Mouse (Mus musculus): ENCODE data around the gene Gm10100.
"Not testable (repeated sequence)": the region's sequence is repeated elsewhere in the genome, so short reads cannot be mapped to it uniquely, and the experiment has no call there.

Gm10100 gene

GRCm38 (mm10) chr10:77726186-77726585 lies at the start of gene Gm10100:
Gene Gm10100 (plus strand): TSS chr10:77726486.
- no peak for DNase-seq (ENCODE audit: low read depth, low spot score)

GRCm38 (mm10) chr10:77677562-77677961 lies 48.7 kb upstream of the Gm10100 start:
- DNase-seq (ENCODE audit: low read depth, low spot score): no peak

- no peak for DNase-seq (ENCODE audit: low read depth, low spot score)
Observed at GRCm38 (mm10) chr10:77682994-77683393, 43.3 kb upstream of the Gm10100 start.

- peak; percentile 71 for DNase-seq (ENCODE audit: low read depth, low spot score)
Observed at GRCm38 (mm10) chr10:77684181-77684580, 42.1 kb upstream of the Gm10100 start.

DNA sequence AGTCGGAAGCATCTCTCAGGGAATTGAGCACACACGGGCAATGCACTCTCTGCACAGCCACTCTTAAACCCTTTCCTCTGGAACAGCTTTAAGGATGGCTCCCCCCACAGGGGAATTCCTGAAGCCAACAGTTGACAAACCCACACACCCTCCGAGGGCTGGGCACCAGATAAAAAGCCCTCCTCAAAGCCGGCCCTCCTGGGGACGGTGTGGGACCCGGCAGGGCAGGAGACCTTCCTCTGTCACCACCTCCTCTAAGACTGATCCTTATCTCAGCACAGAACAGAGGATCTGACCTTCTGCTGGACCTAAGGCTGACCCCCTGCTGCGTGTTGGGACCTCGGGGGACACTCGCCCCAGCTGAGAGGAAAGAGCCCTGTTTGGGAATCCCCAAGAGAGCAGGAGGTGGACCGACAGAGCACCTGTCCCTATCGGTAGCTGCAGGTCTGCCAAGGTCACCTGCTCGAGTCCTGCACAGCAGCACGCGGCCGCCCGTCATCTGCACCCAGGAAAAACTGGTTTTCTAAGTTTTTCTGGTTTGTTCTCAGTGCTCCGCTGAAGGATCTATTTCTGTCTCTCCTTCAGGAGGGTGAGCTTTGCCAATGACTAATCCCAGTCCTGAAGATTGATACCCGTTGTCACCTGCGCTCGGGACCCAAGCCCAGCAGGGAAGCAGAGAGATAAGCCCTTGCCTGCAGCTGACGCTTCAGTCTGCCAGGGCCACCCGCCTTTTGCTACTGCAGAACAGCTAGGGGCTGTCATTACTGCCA lies 40.2 kb upstream of the Gm10100 start, which contains the start of gene Tspear:
Gene Tspear, plus strand, starts transcription at position 675 of the 770 bp plus-strand sequence.
- no peak for DNase-seq (ENCODE audit: low read depth, low spot score)

DNA sequence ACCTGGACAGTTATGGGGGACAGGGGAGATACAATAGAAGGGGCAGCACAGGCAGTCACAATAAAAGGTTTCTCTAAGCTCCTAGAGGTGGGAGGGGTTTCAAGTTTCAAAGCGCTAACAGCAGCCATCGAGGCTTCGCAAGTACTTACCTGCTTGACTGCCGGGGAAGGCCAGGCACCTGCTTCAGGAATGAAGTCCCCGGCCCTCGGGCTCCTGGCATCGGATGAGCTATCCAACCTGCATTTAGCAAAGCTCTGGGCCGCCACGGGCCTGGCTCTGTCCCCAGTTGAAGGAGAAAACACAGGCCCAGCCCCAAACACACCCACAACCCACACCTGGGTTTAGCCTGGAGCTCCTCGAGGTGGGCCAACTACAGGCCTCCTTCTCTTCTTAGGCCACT lies 39.3 kb upstream of the Gm10100 start:
- no peak for DNase-seq (ENCODE audit: low read depth, low spot score)

DNA sequence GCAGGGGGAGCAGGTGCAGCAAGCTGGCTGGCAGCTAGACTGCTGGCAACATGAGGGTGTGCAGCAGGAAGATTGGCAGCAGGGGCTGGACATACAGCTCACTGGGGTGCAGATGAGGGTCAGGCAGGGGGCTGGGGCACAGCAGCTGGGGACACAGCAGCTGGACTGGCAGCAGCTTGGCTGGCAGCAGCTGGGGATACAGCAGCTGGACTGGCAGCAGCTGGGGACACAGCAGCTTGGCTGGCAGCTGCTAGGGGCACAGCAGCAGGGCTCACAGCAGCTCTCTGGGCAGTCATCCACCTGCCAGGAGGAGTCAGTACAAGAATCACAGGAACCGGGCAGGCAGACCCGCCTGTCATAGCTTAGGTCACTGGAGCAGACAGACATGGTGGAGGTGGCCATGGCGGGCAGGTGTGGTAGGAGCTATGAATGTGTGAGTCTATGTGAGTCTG lies 35.9 kb upstream of the Gm10100 start, which contains the start of gene Gm19402:
Gene Gm19402, minus strand, starts transcription at position 402 of the 452 bp plus-strand sequence.
- DNase-seq (ENCODE audit: low read depth, low spot score): not testable (repeated sequence)

GRCm38 (mm10) chr10:77697133-77697532 lies 29.2 kb upstream of the Gm10100 start, which contains the start of gene Gm9508:
Gene Gm9508 (minus strand): TSS chr10:77697233.
- no peak for DNase-seq (ENCODE audit: low read depth, low spot score)

DNA sequence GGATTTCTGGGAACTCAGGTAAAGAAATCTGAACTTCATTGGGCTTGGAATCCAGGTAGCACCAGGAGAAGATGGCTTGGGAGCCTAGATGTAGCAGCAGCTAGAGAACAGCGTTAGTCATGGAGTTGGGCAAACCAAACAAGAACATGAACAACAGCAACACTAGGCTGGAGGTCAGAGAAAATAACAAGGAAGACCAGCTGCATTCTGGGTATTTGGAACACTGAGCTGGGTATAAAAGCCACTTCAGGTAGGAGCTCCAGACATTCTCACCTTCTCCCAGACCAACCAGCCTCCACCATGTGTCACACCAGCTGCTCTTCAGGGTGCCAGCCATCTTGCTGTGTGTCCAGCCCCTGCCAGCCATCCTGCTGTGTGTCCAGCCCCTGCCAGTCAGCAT lies 20.0 kb upstream of the Gm10100 start, which contains the start of gene Gm10272:
Gene Gm10272, plus strand, starts transcription at position 301 of the 400 bp plus-strand sequence.
- DNase-seq (ENCODE audit: low read depth, low spot score): no peak

DNA sequence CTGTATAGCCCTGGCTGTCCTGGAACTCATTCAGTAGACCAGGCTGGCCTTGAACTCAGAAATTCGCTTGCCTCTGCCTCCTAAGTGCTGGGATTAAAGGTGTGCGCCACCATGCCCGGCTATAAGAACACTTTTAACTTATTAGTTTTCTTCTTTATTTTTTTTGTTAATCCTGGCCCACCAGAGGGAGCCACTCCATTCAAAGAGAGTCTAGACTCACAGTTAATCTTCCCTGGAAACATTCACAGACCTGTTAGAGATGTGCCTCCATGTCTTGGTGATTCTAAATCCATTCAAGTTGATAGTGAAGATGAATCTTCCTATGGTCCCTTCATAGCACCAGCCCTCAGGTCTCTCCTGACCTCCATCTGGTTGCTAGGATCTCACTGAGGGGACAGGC lies 16.5 kb upstream of the Gm10100 start:
- no peak for DNase-seq (ENCODE audit: low read depth, low spot score)

- DNase-seq (ENCODE audit: low read depth, low spot score): not testable (repeated sequence)
Observed at GRCm38 (mm10) chr10:77711157-77711556, 15.1 kb upstream of the Gm10100 start, which contains the start of gene Gm10024. Gene Gm10024 (plus strand): TSS chr10:77711457.

GRCm38 (mm10) chr10:77713734-77714133 lies 12.6 kb upstream of the Gm10100 start:
- DNase-seq (ENCODE audit: low read depth, low spot score): no peak

GRCm38 (mm10) chr10:77715507-77715906 lies 10.8 kb upstream of the Gm10100 start, which contains the start of gene Gm10142:
Gene Gm10142 (plus strand): TSS chr10:77715807.
- no peak for DNase-seq (ENCODE audit: low read depth, low spot score)

DNA sequence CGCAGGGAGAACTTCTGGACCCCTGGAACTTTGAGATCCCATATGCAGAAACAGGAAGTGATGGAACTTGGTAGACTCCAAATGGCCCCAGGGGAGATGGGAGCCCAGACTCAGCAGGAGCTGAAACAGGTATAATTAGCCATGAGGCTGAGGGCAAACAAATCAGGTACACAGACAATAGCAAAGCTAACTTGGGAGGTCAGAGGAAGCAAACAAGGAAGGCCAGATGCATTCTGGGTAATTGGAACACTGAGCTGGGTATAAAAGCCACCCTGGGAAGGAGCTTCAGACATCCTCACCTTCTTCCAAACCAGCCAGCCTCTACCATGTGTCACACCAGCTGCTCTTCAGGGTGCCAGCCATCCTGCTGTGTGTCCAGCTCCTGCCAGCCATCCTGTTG lies 6.0 kb upstream of the Gm10100 start, which contains the start of gene Krtap12-1:
Gene Krtap12-1, plus strand, starts transcription at position 301 of the 400 bp plus-strand sequence.
- DNase-seq (ENCODE audit: low read depth, low spot score): not testable (repeated sequence)

DNA sequence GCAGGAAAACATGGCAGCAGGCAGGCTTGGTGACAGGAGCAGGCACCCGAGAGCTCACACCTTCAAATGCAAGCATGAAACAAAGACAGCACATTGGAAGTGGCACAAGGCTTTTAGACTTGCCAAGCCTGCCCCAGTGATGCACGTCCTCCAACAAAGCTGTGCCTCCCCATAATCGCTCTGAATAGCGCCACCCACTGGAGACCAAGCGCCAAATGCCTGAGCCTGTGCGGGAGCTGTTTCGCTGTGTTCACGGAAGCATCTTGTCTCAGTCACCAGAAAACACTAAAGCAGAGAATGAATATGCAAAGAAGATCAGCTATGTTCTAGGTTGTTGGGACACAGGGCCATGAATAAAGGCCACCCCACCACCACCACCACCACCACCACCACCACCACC lies 1.4 kb upstream of the Gm10100 start:
- DNase-seq (ENCODE audit: low read depth, low spot score): no peak

- no peak for DNase-seq (ENCODE audit: low read depth, low spot score)
Observed at GRCm38 (mm10) chr10:77728280-77728679, 2.0 kb downstream of the Gm10100 start.

DNA sequence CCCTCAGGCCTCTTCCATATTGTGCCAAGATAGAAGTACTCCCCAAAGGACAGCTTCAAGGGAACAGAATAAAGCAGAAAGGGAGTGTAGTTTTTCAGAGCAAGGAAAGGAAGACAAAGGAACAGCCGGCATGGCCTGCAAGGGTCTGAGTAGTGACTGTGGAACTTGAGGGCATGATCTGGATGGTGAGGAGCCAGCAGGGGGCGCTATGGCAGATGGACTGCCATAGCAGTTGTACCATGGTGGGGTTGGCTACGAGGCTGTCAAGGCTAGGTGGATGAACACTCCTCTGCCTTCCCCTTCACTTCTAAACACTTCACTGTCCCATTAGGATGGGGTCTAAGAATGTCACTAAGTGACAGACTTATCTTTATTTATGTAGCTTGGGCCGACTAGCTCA lies 3.0 kb downstream of the Gm10100 start:
- DNase-seq (ENCODE audit: low read depth, low spot score): no peak

GRCm38 (mm10) chr10:77735928-77736327 lies 9.6 kb downstream of the Gm10100 start:
- no peak for DNase-seq (ENCODE audit: low read depth, low spot score)

- no peak for DNase-seq (ENCODE audit: low read depth, low spot score)
Observed at GRCm38 (mm10) chr10:77738929-77739328, 12.6 kb downstream of the Gm10100 start.

DNA sequence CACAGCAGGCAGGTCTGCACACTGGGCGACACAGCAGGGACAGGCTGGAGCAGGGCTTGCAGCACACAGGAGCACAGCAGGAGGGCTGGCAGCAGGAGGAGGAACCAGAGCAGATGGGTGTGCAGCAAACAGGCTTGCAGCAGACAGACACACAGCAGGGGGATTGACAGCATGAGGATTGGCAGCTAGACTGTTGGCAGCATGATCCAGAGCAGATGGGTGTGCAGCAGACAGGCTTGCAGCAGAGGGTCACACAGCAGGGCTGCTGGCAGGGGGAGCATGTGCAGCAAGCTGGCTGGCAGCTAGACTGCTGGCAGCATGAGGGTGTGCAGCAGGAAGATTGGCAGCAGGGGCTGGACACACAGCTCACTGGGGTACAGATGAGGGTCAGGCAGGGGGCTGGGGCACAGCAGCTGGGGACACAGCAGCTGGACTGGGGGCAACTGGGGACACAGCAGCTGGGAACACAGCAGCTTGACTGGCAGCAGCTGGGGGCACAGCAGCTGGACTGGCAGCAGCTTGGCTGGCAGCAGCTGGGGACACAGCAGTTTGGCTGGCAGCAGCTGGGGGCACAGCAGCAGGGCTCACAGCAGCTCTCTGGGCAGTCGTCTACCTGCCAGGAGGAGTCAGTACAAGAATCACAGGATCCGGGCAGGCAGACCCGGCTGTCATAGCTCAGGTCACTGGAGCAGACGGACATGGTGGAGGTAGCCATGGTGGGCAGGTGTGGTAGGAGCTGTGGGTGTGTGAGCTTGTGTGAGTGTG lies 15.8 kb downstream of the Gm10100 start, which contains the start of gene Gm18596:
Gene Gm18596, minus strand, starts transcription at position 715 of the 765 bp plus-strand sequence.
- DNase-seq (ENCODE audit: low read depth, low spot score): not testable (repeated sequence)

DNA sequence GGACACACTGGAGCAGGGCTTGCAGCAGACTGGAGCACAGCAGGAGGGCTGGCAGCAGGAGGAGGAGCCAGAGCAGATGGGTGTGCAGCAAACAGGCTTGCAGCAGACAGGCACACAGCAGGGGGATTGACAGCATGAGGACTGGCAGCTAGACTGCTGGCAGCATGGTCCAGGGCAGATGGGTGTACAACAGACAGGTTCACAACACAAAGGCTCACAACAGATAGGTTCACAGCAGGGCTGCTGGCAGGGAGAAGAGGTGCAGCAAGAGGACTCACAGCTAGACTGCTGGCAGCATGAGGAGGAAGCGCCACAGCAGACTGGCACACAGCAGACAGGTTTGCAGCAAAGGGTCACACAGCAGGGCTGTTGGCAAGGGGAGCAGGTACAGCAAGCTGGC lies 24.4 kb downstream of the Gm10100 start:
- DNase-seq (ENCODE audit: low read depth, low spot score): not testable (repeated sequence)

DNA sequence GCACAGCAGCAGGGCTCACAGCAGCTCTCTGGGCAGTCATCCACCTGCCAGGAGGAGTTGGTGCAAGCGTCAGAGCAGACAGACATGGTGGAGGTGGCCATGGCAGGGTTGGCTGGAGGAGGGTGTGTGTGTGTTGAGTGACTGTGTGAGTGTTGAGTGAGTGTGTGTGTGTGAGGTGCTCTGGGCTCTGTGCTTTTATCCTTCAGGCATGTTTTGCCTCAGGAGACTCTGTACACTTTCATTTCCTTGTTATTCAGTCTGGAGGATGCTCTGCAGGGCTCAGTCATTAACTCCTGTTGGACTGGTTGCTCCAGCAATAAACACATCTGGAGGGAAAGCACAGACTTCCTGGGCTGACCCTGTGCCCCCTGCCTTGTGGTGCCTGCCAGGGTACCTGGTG lies 25.0 kb downstream of the Gm10100 start, which contains the start of gene Gm9736:
Gene Gm9736, minus strand, starts transcription at position 101 of the 400 bp plus-strand sequence.
- not testable (repeated sequence) for DNase-seq (ENCODE audit: low read depth, low spot score)
